Mouse (Mus musculus): ENCODE measurements around the gene Mucl3.
A peak's percentile ranks its signal among the peaks of the same experiment; 100 is the strongest.

The Mucl3 gene

DNA sequence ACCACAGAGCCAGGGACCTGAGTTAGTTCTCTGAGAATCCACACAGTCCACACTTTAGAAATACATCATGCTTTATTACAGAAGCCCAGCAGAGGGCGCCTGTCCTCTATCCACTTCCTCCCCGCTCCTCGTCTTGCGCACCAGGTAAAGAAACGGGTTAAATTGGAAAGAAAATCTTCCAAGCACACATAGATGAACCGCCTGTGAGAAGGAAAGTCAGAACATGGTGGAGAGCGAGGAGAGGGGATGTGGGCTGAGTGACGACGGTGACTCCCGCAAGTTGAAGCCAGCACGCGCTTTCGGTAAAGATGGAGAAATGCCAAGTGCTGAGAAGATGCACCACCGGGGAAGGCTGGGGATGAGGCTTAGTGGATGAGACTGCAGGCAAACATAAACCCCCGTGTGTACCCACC is 7.8 kb downstream of the Mucl3 start:
- DNase-seq (ENCODE audit: low spot score), result peak; percentile 93

DNA sequence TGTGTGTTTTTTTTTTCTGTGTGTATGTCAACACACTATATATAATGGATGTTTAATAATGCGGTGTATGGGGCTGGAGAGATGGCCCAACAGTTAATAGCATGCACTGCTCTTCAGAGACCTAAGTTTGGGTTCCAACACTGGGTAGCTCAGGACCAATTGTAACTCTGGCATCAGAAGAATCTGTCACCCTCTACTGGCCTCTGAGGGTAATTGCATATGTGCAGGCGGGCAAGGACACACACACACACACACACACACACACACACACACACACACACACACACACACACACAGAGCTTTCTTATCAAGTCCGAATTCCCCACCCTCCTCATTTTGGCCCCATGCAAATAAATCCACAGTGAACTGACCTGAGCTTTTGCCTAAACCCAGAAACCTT is 8.3 kb downstream of the Mucl3 start:
- peak; percentile 14 for DNase-seq (ENCODE audit: low spot score)

DNA sequence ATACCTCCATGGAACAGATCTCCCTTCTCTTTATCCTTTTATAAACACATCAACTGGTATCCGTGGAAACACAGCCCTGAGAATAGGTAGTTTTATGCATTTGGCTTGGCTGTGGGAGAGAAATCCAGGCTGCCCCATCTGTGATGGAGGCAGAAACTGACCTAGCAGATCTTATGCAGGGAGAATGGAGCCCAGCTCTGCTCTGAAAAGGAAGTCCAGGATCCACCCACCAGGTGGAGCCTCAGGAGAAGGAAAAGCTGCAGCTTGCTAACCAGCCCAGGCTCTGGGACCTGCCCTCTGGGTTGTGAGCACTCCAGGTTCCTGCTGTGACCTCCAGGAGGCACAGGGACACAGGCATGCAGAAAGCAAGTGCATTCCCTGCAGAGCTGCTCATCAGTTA is 9.5 kb downstream of the Mucl3 start:
- peak; percentile 57 for DNase-seq (ENCODE audit: low spot score)

GRCm38 (mm10) chr17:35626537-35626936 is 17.0 kb downstream of the Mucl3 start, which contains the start of gene Gm9573:
Gene Gm9573 (minus strand): TSS chr17:35626637.
- DNase-seq (ENCODE audit: low spot score), result no peak

DNA sequence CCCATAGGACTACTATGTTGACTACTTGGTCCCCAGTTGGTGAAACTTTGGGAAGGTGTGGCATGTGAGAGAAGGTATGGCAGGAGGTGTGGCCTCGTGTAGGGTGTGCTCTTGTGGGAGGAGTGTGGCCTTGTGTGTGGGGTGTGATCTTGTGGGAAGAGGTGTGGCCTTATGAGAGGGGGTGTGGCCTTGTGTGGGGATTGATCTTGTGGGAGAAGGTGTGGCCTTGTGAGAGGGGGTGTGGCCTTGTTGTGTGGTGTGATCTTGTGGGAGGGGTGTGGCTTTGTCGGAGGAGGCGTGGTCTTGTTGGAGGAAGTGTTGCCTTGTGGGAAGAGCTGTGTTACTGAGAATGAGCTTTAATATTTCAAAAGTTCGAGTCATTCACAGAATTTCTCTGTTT is 26.4 kb downstream of the Mucl3 start:
- no peak for DNase-seq (ENCODE audit: low spot score)

DNA sequence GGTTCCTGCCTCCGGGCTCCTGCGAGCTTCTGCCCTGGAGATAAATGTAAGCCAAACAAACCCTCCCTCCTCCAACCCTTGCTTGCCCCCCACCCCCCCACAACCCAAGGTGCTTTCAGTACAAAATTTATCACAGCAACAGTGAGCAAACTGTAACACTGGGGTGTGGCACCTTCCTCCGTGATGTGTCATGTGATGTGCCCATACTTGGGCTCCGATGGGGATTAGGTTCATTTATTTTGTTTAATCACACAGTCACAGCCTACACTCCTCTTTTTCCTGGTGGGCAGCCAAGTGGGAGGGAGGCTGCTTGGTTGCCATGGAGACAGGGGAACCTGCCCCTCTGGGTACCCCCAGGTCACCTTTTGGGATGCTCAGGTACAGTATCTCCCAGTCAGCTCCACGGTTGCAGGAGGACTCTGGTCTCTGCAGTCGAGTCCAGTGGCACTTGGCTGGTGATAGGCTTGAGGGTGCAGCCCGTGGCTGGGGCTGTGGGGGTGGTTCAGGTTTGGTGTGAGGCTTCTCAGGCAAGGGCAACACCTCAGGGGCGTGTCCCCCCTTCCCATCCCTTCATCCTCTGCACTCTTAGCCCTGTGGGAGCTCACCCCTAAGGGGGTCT is 41.6 kb downstream of the Mucl3 start:
- DNase-seq (ENCODE audit: low spot score), result no peak

DNA sequence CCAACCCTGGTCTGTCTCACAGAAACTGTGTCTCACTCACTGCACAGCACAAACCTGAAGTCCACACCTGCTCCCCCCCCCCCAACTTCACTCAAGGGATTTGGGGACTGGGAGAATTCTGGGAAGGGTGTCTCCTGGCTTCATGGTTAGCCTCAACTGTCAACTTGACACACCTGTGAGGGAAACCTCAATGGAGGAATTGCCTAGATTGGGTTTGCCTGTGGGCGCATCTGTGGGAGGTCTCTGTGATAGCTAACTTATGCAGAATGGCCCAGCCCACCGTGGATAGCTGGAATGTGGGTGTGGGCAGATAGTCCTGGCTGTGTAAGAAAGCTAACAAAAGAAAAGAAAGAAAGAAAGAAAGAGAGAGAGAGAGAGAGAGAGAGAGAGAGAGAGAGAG is 42.2 kb downstream of the Mucl3 start, which contains the start of gene Sfta2:
Gene Sfta2 (plus strand): TSS at position 301 of the 400 bp plus-strand sequence.
- no peak for DNase-seq (ENCODE audit: low spot score)

DNA sequence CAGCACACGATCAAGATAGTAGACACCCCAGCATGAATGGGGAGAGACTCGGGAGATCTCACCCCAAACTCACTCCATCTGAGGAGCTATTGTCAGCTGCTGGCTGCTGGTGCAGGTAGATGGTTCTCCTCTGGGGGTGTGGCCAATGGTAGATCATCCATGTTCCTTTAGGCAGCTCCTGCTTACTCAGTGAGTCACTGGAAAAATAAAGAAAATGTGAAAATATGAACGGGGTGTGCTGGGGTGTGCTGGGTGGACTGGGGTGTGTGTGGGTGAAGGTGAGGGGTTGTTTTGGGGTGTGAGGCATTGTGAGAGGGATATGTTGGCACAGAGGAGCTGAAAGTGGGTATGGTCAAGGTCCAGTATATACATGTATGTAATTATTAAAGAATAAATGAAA is 46.1 kb downstream of the Mucl3 start:
- DNase-seq (ENCODE audit: low spot score), result no peak

GRCm38 (mm10) chr17:35594456-35594855 is 49.0 kb downstream of the Mucl3 start:
- no peak for DNase-seq (ENCODE audit: low spot score)

GRCm38 (mm10) chr17:35593786-35594185 is 49.7 kb downstream of the Mucl3 start:
- DNase-seq (ENCODE audit: low spot score), result no peak

DNA sequence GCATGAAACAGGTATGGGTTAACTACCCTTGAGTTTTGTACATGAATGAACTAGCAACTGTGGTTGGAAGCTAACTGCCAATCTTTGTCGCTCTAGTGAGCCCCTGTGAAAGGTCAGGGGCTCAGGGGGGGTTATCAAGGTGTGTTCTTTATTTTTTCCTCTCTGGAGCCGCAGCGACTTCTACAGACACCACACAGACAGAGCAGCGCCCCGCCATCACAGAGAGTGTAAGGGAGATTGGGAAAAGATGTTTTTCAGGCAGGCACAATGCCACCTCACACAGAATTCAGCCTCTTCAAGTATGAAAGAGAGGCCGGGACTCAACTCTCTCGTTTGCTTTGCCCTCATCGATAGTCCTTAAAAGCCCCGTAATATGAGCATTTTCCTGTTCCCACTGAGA is 51.4 kb downstream of the Mucl3 start:
- DNase-seq (ENCODE audit: low spot score), result no peak

DNA sequence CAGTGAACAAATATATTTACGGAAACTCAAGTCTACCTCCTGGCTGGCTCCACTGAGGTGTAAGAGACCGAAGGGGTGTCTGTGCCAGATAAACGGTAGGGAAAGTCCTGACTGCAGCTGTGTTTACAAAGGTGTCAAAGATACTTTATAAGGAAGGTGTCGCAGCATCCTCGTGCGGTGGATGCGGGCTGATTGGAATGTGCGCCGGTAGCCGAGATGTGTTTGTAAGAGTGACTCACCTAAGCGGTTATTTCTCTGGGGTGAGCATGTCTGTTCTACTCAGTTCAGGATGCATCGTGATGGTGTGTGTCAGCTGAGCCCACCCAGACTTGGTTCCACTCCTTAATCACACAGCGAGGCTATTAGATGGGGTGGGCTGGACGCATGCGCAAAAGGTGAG is 51.8 kb downstream of the Mucl3 start:
- DNase-seq (ENCODE audit: low spot score), result no peak

DNA sequence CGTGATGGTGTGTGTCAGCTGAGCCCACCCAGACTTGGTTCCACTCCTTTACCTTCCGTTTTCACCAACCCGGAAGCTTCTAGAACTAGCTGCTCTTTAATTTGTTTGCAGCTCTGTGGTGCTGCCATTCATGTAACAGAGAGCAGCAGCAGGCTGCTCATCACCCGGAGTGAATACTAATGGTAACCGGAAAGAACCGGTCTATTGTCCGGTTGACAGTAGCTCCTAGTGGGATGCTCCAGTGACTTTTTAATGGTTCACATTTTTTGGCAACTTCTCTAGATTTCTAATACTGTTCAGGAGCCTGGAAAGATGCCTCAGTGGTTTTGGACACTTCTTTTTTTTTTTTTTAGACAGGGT is 52.3 kb downstream of the Mucl3 start:
- DNase-seq (ENCODE audit: low spot score), result no peak

DNA sequence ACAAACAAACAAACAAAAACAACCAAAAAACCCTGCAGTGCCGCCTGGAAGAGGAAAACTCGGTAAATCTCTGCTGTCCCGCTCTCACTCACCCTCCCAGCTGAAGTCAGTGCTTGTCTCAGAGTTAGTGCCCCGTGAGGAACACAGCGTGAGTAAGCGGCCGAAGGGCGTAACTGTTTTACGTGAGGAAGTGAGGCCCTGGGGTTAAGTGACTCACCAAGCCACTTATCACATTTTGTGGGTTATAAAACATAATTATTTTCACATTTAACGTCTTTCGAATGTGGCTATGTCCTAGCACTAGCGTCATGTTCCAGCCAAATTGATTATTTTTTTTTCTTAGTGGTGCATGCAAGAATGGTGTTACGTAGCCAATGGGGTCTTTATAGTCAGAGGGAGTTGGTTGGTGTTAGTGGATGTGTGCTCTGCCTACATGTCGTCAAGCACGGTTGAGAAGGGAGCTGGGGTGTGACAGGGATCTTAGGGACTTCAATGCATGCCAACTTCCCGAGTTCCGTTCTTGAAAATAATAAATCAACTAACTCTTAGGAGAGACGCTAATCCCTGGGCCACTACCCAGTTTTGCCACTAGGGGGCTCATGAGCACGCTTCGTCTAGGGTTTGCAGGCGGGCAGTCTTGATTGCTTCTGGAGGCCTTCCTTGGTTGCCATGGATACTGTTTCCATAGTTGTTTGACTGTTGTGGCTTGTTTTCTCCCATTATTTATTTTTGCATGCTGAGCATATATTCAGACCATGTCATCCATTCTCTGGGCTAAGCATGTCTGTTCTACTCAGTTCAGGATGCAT is 52.9 kb downstream of the Mucl3 start:
- peak; percentile 88 for DNase-seq (ENCODE audit: low spot score)

- DNase-seq (ENCODE audit: low spot score), result no peak
Measured at GRCm38 (mm10) chr17:35588387-35588786, 55.1 kb downstream of the Mucl3 start.

DNA sequence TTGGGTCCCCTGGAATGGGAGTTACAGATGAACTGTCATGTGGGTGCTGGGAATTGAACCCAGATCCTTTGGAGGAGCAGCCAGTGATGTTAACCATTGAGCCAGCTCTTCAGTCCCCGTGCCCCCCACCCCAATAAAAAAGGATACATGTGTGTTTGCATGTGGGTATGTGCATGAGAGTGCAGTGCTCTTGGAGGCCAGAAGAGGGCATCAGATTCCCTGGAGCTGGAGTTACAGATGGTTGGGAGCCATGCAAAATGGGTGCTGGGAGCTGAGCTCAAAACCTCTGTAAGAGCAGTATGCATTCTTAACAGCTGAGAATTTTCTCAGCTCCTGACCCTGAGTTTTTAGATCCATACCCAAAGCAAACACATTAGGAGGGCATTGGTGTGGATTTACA is 56.2 kb downstream of the Mucl3 start:
- DNase-seq (ENCODE audit: low spot score), result no peak
